Mouse (Mus musculus) bone marrow macrophage, adult 2 months (primary cell): ENCODE results near the gene Slc22a23. TPM values are rescaled to one million over a fixed set of nuclear protein-coding genes. Genes with fewer than 3 reads are reported as not detected.

Source experiments
- H3K27ac ChIP-seq: 2 replicates; pipeline ENCODE4 v1.5.1; 2012; ENCODE audit warnings: low read depth, low read length; ENCODE audit not compliant: insufficient read depth
- H3K4me1 ChIP-seq: 2 replicates; pipeline ENCODE4 v1.6.1; 2012; ENCODE audit warnings: low read length; ENCODE audit not compliant: control insufficient read depth, insufficient read depth
- H3K4me3 ChIP-seq: 2 replicates; pipeline ENCODE4 v1.5.1; 2012; ENCODE audit warnings: mild to moderate bottlenecking, low read length, moderate library complexity; ENCODE audit not compliant: insufficient read depth
- CTCF ChIP-seq: IDR thresholded peaks from 2 replicates; pipeline ENCODE4 v1.5.1; 2012; ENCODE audit warnings: low read depth, mild to moderate bottlenecking, low read length, moderate library complexity
- POLR2A ChIP-seq: IDR thresholded peaks from 2 replicates; pipeline ENCODE4 v1.6.1; 2012; ENCODE audit warnings: mild to moderate bottlenecking, low read depth, low read length, borderline replicate concordance
- polyA plus RNA-seq: library from polyadenylated mRNA; stranded (reverse); fragments of >200 nt; gene quantifications from 2 replicates; pipeline ENCODE4 v1.2.4, GENCODE M21; 2012; ENCODE audit not compliant: missing spikeins, insufficient read depth, insufficient read length

The Slc22a23 gene
- polyA plus RNA-seq, 1 experiment = not detected

- Histone ChIP-seq H3K27ac (no peak overlapping the region), H3K4me3 (no peak overlapping the region), H3K4me1 (no peaks in the 10 kb centered on the region; the same call in 1 of the 2 replicates)
- TF ChIP-seq CTCF (no peak), POLR2A (no peak)
Measured at GRCm38 (mm10) chr13:34195676-34196075, 149.3 kb downstream of the Slc22a23 start.

- Histone ChIP-seq H3K4me1 (peaks cover 3% of the 10 kb centered on the region), H3K27ac (no peak overlapping the region), H3K4me3 (no peak overlapping the region)
- TF ChIP-seq CTCF = no peak
- TF ChIP-seq POLR2A = no peak
Measured at GRCm38 (mm10) chr13:34193384-34193783, 151.6 kb downstream of the Slc22a23 start.

GRCm38 (mm10) chr13:34192414-34193191 is 152.4 kb downstream of the Slc22a23 start:
- Histone ChIP-seq H3K27ac (no peak overlapping the region), H3K4me1 (peaks cover 6% of the 10 kb centered on the region), H3K4me3 (no peak overlapping the region)
- TF ChIP-seq POLR2A = no peak
- TF ChIP-seq CTCF = no peak

- peaks cover 6% of the 10 kb centered on the region for H3K4me1 ChIP-seq
- TF ChIP-seq POLR2A (no peak), CTCF (peak; percentile 93)
- H3K27ac ChIP-seq = peak overlapping the region; percentile 47; the same call in 1 of the 2 replicates
- H3K4me3 ChIP-seq = peak overlapping the region; percentile 44
Measured at GRCm38 (mm10) chr13:34187571-34187970, 157.4 kb downstream of the Slc22a23 start.

GRCm38 (mm10) chr13:34185371-34185770 is 159.6 kb downstream of the Slc22a23 start:
- peaks cover 6% of the 10 kb centered on the region for H3K4me1 ChIP-seq
- no peak overlapping the region for H3K4me3 ChIP-seq
- TF ChIP-seq CTCF (no peak), POLR2A (no peak)

GRCm38 (mm10) chr13:34181624-34182023 is 163.4 kb downstream of the Slc22a23 start:
- no peak for TF ChIP-seq POLR2A
- no peak overlapping the region for H3K4me3 ChIP-seq
- no peak overlapping the region for H3K27ac ChIP-seq
- no peaks in the 10 kb centered on the region for H3K4me1 ChIP-seq

More at GRCm38 (mm10) chr13:34185371-34185770, 159.6 kb downstream of the Slc22a23 start:
- no peak overlapping the region for H3K27ac ChIP-seq

- H3K4me1 ChIP-seq = no peaks in the 10 kb centered on the region
- TF ChIP-seq CTCF = no peak
- no peak for TF ChIP-seq POLR2A
- no peak overlapping the region for H3K4me3 ChIP-seq
- no peak overlapping the region for H3K27ac ChIP-seq
Measured at GRCm38 (mm10) chr13:34174025-34174424, 171.0 kb downstream of the Slc22a23 start.

GRCm38 (mm10) chr13:34163304-34163975 is 181.5 kb downstream of the Slc22a23 start:
- no peak overlapping the region for H3K27ac ChIP-seq
- peak overlapping the region; percentile 99 for H3K4me3 ChIP-seq
- no peak for TF ChIP-seq POLR2A
- TF ChIP-seq CTCF = no peak
- peaks cover 20% of the 10 kb centered on the region for H3K4me1 ChIP-seq

- H3K4me1 ChIP-seq = peaks cover 21% of the 10 kb centered on the region
- peak within 1 kb of the TSS; percentile 99 for H3K4me3 ChIP-seq
- peak within 1 kb of the TSS; percentile 89 for H3K27ac ChIP-seq
- TF ChIP-seq CTCF = no peak
- TF ChIP-seq POLR2A = no peak; the same call in 1 of the 2 replicates
Measured at GRCm38 (mm10) chr13:34162491-34163303, 182.3 kb downstream of the Slc22a23 start, which contains the start of gene Psmg4. TSS of gene Psmg4 (plus strand) at chr13:34162964.

- H3K4me3 ChIP-seq = no peak overlapping the region
- H3K27ac ChIP-seq = no peak overlapping the region
- H3K4me1 ChIP-seq = peaks cover 27% of the 10 kb centered on the region
- TF ChIP-seq POLR2A (no peak), CTCF (no peak)
Measured at GRCm38 (mm10) chr13:34159926-34160325, 185.1 kb downstream of the Slc22a23 start.
